Mouse (Mus musculus) CH12.LX (cell line): Measurements from ENCODE around the gene Trim44. TPM values are rescaled to one million over a fixed set of nuclear protein-coding genes. Genes with fewer than 3 reads are reported as not detected.

ENCODE experiments used
- DNase-seq: peaks from one replicate; pipeline ENCODE4 v3.0.0-alpha.2; 2013; ENCODE audit errors: extremely low read depth
- H3K27ac ChIP-seq: 2 replicates; pipeline ENCODE4 v1.5.1; 2012; ENCODE audit warnings: low read depth, mild to moderate bottlenecking, control low read depth, moderate library complexity; ENCODE audit not compliant: insufficient read depth
- H3K27me3 ChIP-seq: replicated peaks from 2 replicates; pipeline ENCODE3; 2012; ENCODE audit warnings: inconsistent platforms
- H3K36me3 ChIP-seq, 2 experiments: replicated peaks in 1 of 2; 2 replicates each; pipeline versions ENCODE3 to v1.6.1; 2012; ENCODE audit warnings: inconsistent platforms in 1 of 2, low read length in 1 of 2, mild to moderate bottlenecking in 1 of 2, mixed read lengths in 1 of 2, moderate library complexity in 1 of 2; ENCODE audit not compliant: control insufficient read depth in 1 of 2, insufficient read depth in 1 of 2
- H3K4me1 ChIP-seq, 2 experiments: 2 replicates each; pipeline ENCODE4 v1.6.1; 2012; ENCODE audit warnings: inconsistent platforms in 1 of 2, moderate library complexity in 1 of 2; ENCODE audit not compliant: insufficient read depth in 2 of 2, control insufficient read depth in 1 of 2
- H3K4me2 ChIP-seq: 2 replicates; pipeline ENCODE4 v1.6.1; 2012; ENCODE audit warnings: low read depth, mild to moderate bottlenecking, control low read depth; ENCODE audit not compliant: poor library complexity, insufficient read depth, severe bottlenecking
- H3K4me3 ChIP-seq, 3 experiments: fragments of 150-350 bp in 1 of 3; sonication (generic) in 1 of 3; replicated peaks in 1 of 3; 2 replicates each; pipeline versions ENCODE3 to v1.5.1; 2011 to 2012; ENCODE audit warnings: low read depth in 2 of 3, low read length in 2 of 3, mild to moderate bottlenecking in 2 of 3, moderate library complexity in 2 of 3, control low read depth in 1 of 3, improper control_type of control experiment in 1 of 3, inconsistent platforms in 1 of 3, mixed read lengths in 1 of 3; ENCODE audit not compliant: poor library complexity in 1 of 3
- H3K79me2 ChIP-seq: replicated peaks from 2 replicates; pipeline ENCODE4 v1.6.1; 2012; ENCODE audit warnings: mild to moderate bottlenecking, moderate library complexity; ENCODE audit not compliant: control insufficient read depth, poor library complexity, insufficient read depth, severe bottlenecking; ENCODE audit errors: extremely low read depth
- H3K9ac ChIP-seq: 2 replicates; pipeline ENCODE4 v1.6.1; 2012; ENCODE audit warnings: low read depth, mild to moderate bottlenecking, control low read depth, moderate library complexity; ENCODE audit not compliant: insufficient read depth
- H3K9me3 ChIP-seq: replicated peaks from 2 replicates; pipeline ENCODE3; 2012; ENCODE audit warnings: low read length, inconsistent platforms, mixed read lengths
- BHLHE40 ChIP-seq: IDR thresholded peaks from 2 replicates; pipeline ENCODE4 v1.6.1; 2011; ENCODE audit warnings: mild to moderate bottlenecking, low read depth, low read length, improper control_type of control experiment
- CHD1 ChIP-seq: IDR thresholded peaks from 2 replicates; pipeline ENCODE4 v1.6.1; 2012; ENCODE audit warnings: low read depth, low read length, improper control_type of control experiment, inconsistent platforms
- CHD2 ChIP-seq: IDR thresholded peaks from 2 replicates; pipeline ENCODE4 v1.6.1; 2011; ENCODE audit warnings: low read length, improper control_type of control experiment
- CTCF ChIP-seq, 2 experiments: IDR thresholded peaks in 1 of 2; conservative IDR thresholded peaks in 1 of 2; 2 replicates each; pipeline ENCODE4 v1.5.1; 2011 to 2012; ENCODE audit warnings: low read depth in 2 of 2, low read length in 2 of 2, improper control_type of control experiment in 1 of 2, inconsistent platforms in 1 of 2, mild to moderate bottlenecking in 1 of 2, moderate library complexity in 1 of 2
- EP300 ChIP-seq: IDR thresholded peaks from 2 replicates; pipeline ENCODE4 v1.6.1; 2011; ENCODE audit warnings: low read length, improper control_type of control experiment
- ETS1 ChIP-seq: conservative IDR thresholded peaks from 2 replicates; pipeline ENCODE4 v1.6.1; 2012; ENCODE audit warnings: low read depth, mild to moderate bottlenecking, inconsistent platforms, low read length, improper control_type of control experiment, moderate library complexity
- GABPA ChIP-seq: IDR thresholded peaks from 2 replicates; pipeline ENCODE4 v1.6.1; 2012; ENCODE audit warnings: low read depth, low read length, improper control_type of control experiment, inconsistent platforms; ENCODE audit not compliant: insufficient replicate concordance
- HCFC1 ChIP-seq: IDR thresholded peaks from 2 replicates; pipeline ENCODE4 v1.6.1; 2012; ENCODE audit warnings: low read depth, mild to moderate bottlenecking, inconsistent platforms, low read length, improper control_type of control experiment
- IRF4 ChIP-seq: IDR thresholded peaks from 2 replicates; pipeline ENCODE4 v1.6.1; 2014; ENCODE audit warnings: low read depth, mild to moderate bottlenecking, inconsistent platforms, low read length, improper control_type of control experiment
- JUN ChIP-seq: IDR thresholded peaks from 2 replicates; pipeline ENCODE4 v1.6.1; 2011; ENCODE audit warnings: low read depth, mild to moderate bottlenecking, low read length, improper control_type of control experiment, moderate library complexity; ENCODE audit not compliant: insufficient read depth
- MAFK ChIP-seq: IDR thresholded peaks from 2 replicates; pipeline ENCODE4 v1.6.1; 2011; ENCODE audit warnings: low read length, improper control_type of control experiment; ENCODE audit not compliant: insufficient replicate concordance
- MEF2A ChIP-seq: IDR thresholded peaks from 2 replicates; pipeline ENCODE4 v1.6.1; 2014; ENCODE audit warnings: low read depth, mild to moderate bottlenecking, inconsistent platforms, low read length, improper control_type of control experiment, borderline replicate concordance
- NELFE ChIP-seq: IDR thresholded peaks from 2 replicates; pipeline ENCODE4 v1.6.1; 2011; ENCODE audit warnings: low read depth, low read length, improper control_type of control experiment
- NRF1 ChIP-seq: IDR thresholded peaks from 2 replicates; pipeline ENCODE4 v1.6.1; 2014; ENCODE audit warnings: low read depth, mild to moderate bottlenecking, inconsistent platforms, low read length, improper control_type of control experiment, moderate library complexity
- PAX5 ChIP-seq: IDR thresholded peaks from 2 replicates; pipeline ENCODE4 v1.6.1; 2012; ENCODE audit warnings: low read length, inconsistent platforms, mixed read lengths
- SIN3A ChIP-seq: IDR thresholded peaks from 2 replicates; pipeline ENCODE4 v1.6.1; 2012; ENCODE audit warnings: low read length, improper control_type of control experiment, inconsistent platforms
- SMC3 ChIP-seq: IDR thresholded peaks from 2 replicates; pipeline ENCODE4 v1.6.1; 2011; ENCODE audit warnings: low read depth, low read length, improper control_type of control experiment
- TCF12 ChIP-seq: IDR thresholded peaks from 2 replicates; pipeline ENCODE4 v1.6.1; 2014; ENCODE audit warnings: low read depth, mild to moderate bottlenecking, inconsistent platforms, low read length, improper control_type of control experiment
- USF2 ChIP-seq: conservative IDR thresholded peaks from 2 replicates; pipeline ENCODE4 v1.6.1; 2011; ENCODE audit warnings: low read depth, low read length, improper control_type of control experiment
- ZC3H11A ChIP-seq: IDR thresholded peaks from 2 replicates; pipeline ENCODE4 v1.6.1; 2012; ENCODE audit warnings: low read depth, mild to moderate bottlenecking, inconsistent platforms, low read length, improper control_type of control experiment
- dilution Hi-C: fragments of 300-500 bp; cut with MboI; formaldehyde crosslinking; loops from 2 replicates; pipeline ENCODE4 v1.14.3; 2020; ENCODE audit warnings: low sequenced_read_pairs; ENCODE audit not compliant: extremely low pct_unique_long_range_greater_than_20kb, extremely low pct_ligation_motif_present
- in situ Hi-C: fragments of 300-500 bp; cut with MboI; formaldehyde crosslinking; loops from 3 replicates; pipeline ENCODE4 v1.14.3; 2019; ENCODE audit warnings: low sequenced_read_pairs, low pct_ligation_motif_present, low pct_unique_long_range_greater_than_20kb, mixed read lengths
- polyA plus RNA-seq: library from polyadenylated mRNA; unstranded; fragments of >175 nt; gene quantifications from 2 replicates; pipeline ENCODE4 v1.2.1, GENCODE M21; 2012; ENCODE audit warnings: low read depth; ENCODE audit not compliant: insufficient read length
- total RNA-seq, 2 experiments: library from RNA; depleted of rRNA; stranded (reverse); fragments of 300-350 nt in 1 of 2; fragments of >200 nt in 1 of 2; gene quantifications; 2 replicates each; pipeline ENCODE4 v1.2.3; 2012 to 2014

The Trim44 gene
- total and polyA plus RNA-seq, 3 experiments: 22.7 to 77.5 (median 28.0) TPM

- in situ Hi-C loops (loop anchor here (25.0 kb wide), 1 partner anchor 200 kb away; no protein-coding TSS in a partner anchor), dilution Hi-C loops (no loop called here)
- TF ChIP-seq ZC3H11A (no peak), MEF2A (no peak), MAFK (no peak), BHLHE40 (no peak), ETS1 (no peak), HCFC1 (no peak), CHD1 (no peak), GABPA (no peak), JUN (no peak), USF2 (no peak), CTCF (conservative IDR thresholded peaks at IDR 0.05 in 1 of 2, IDR thresholded peaks at IDR 0.05 in 1 of 2; ENCODE audit: low read depth in 2 of 2, low read length in 2 of 2) (no peak), SMC3 (no peak), EP300 (no peak), NRF1 (no peak), TCF12 (no peak)
- Histone ChIP-seq H3K9ac (no peak overlapping the region), H3K4me1 (peaks cover 0 to 5% of the 10 kb centered on the region in 2 experiments; a peak in 1 of 4 replicates), H3K27me3 (no peaks in the 10 kb centered on the region), H3K27ac (no peak overlapping the region), H3K4me2 (no peak overlapping the region), H3K9me3 (no peaks in the 10 kb centered on the region), H3K4me3 (no peak overlapping the region), H3K79me2 (no peaks in the 10 kb centered on the region), H3K36me3 (no peaks in the 10 kb centered on the region)
- no peak for DNase-seq
Observed at GRCm38 (mm10) chr2:102287369-102287768, 120.3 kb downstream of the Trim44 start.

- no peak for DNase-seq
- Histone ChIP-seq H3K27me3 (no peaks in the 10 kb centered on the region), H3K27ac (no peak overlapping the region), H3K4me3 (no peak overlapping the region), H3K36me3 (no peaks in the 10 kb centered on the region), H3K4me2 (no peak overlapping the region), H3K9me3 (no peaks in the 10 kb centered on the region), H3K9ac (no peak overlapping the region), H3K79me2 (no peaks in the 10 kb centered on the region), H3K4me1 (no peaks in the 10 kb centered on the region)
- in situ Hi-C loops (loop anchor here (25.0 kb wide), 1 partner anchor 195 kb away; no protein-coding TSS in a partner anchor), dilution Hi-C loops (no loop called here)
- no peak for TF ChIP-seq MEF2A
- TF ChIP-seq IRF4: no peak
- TF ChIP-seq NRF1: no peak
- TF ChIP-seq BHLHE40: no peak
- no peak for TF ChIP-seq CHD2
- TF ChIP-seq JUN: no peak
- TF ChIP-seq NELFE: no peak
- no peak for TF ChIP-seq PAX5
- no peak for TF ChIP-seq SIN3A
Observed at GRCm38 (mm10) chr2:102282081-102282480, 125.5 kb downstream of the Trim44 start.
